Mouse (Mus musculus) lung, embryonic 16.5 days (tissue): ENCODE data around the gene Olfr1057. TPM values are rescaled to one million over a fixed set of nuclear protein-coding genes. Genes with fewer than 3 reads are reported as not detected.

Experiments
- polyA plus RNA-seq: library from polyadenylated mRNA; unstranded; fragments of >200 nt; fragmentation: Nextera tagmentation; extraction: Ambion mirVana; gene quantifications from 2 replicates; pipeline ENCODE4 v1.2.1, GENCODE M21; 2015

Olfr1057 gene
- polyA plus RNA-seq, 1 experiment from 2014 or later: not detected

Other genes with a start within 250 kb of the Olfr1057 start
- gene Olfr1039, start 242.5 kb downstream of the Olfr1057 start, polyA plus RNA-seq: not detected in 2 replicates
- not detected in 2 replicates for gene Olfr1040, start 231.7 kb downstream of the Olfr1057 start, polyA plus RNA-seq
- not detected in 2 replicates for gene Olfr1042, start 216.6 kb downstream of the Olfr1057 start, polyA plus RNA-seq
- not detected in 2 replicates for gene Olfr1043, start 210.9 kb downstream of the Olfr1057 start, polyA plus RNA-seq
- not detected in 2 replicates for gene Olfr1044, start 200.6 kb downstream of the Olfr1057 start, polyA plus RNA-seq
- not detected in 2 replicates for gene Olfr52, start 192.7 kb downstream of the Olfr1057 start, polyA plus RNA-seq
- gene Olfr1045, start 175.4 kb downstream of the Olfr1057 start, polyA plus RNA-seq: not detected in 2 replicates
- not detected in 2 replicates for gene Olfr1046, start 159.1 kb downstream of the Olfr1057 start, polyA plus RNA-seq
- not detected in 2 replicates for gene Olfr1047, start 147.0 kb downstream of the Olfr1057 start, polyA plus RNA-seq
- gene Olfr1048, start 138.1 kb downstream of the Olfr1057 start, polyA plus RNA-seq: not detected in 2 replicates
- not detected in 2 replicates for gene Olfr1049, start 120.1 kb downstream of the Olfr1057 start, polyA plus RNA-seq
- gene Olfr1051, start 99.3 kb downstream of the Olfr1057 start, polyA plus RNA-seq: not detected in 2 replicates
- not detected in 2 replicates for gene Olfr1052, start 85.9 kb downstream of the Olfr1057 start, polyA plus RNA-seq
- gene Olfr1053, start 63.1 kb downstream of the Olfr1057 start, polyA plus RNA-seq: not detected in 2 replicates
- not detected in 2 replicates for gene Olfr1054, start 43.0 kb downstream of the Olfr1057 start, polyA plus RNA-seq
- gene Olfr1055, start 28.1 kb downstream of the Olfr1057 start, polyA plus RNA-seq: not detected in 2 replicates
- not detected in 2 replicates for gene Olfr1056, start 15.9 kb downstream of the Olfr1057 start, polyA plus RNA-seq
- gene Olfr1058, start 10.2 kb upstream of the Olfr1057 start, polyA plus RNA-seq: not detected in 2 replicates
- not detected in 2 replicates for gene Olfr1061, start 35.7 kb upstream of the Olfr1057 start, polyA plus RNA-seq
- not detected in 2 replicates for gene Olfr1062, start 48.4 kb upstream of the Olfr1057 start, polyA plus RNA-seq
- gene Olfr1065, start 72.2 kb upstream of the Olfr1057 start, polyA plus RNA-seq: not detected in 2 replicates
- not detected in 2 replicates for gene Olfr1066, start 77.9 kb upstream of the Olfr1057 start, polyA plus RNA-seq
- gene Olfr228, start 109.0 kb upstream of the Olfr1057 start, polyA plus RNA-seq: not detected in 2 replicates
- not detected in 2 replicates for gene Olfr1076, start 130.1 kb upstream of the Olfr1057 start, polyA plus RNA-seq
- not detected in 2 replicates for gene Olfr1079, start 164.1 kb upstream of the Olfr1057 start, polyA plus RNA-seq
- gene Olfr1080, start 179.8 kb upstream of the Olfr1057 start, polyA plus RNA-seq: not detected in 2 replicates
- gene Olfr1082, start 220.6 kb upstream of the Olfr1057 start, polyA plus RNA-seq: not detected in 2 replicates